Mouse (Mus musculus): Measurements from ENCODE around the gene C2cd3.

Gene C2cd3

GRCm38 (mm10) chr7:100407677-100408076 is 35.6 kb downstream of the C2cd3 start:
- no peak for DNase-seq (ENCODE audit: low spot score)

GRCm38 (mm10) chr7:100408684-100409083 is 36.7 kb downstream of the C2cd3 start:
- DNase-seq (ENCODE audit: low spot score): no peak

- DNase-seq (ENCODE audit: low spot score): no peak
Observed at GRCm38 (mm10) chr7:100425795-100426194, 53.8 kb downstream of the C2cd3 start.

- DNase-seq (ENCODE audit: low spot score): peak; percentile 18
Observed at GRCm38 (mm10) chr7:100429102-100429501, 57.1 kb downstream of the C2cd3 start.

GRCm38 (mm10) chr7:100429911-100430310 is 57.9 kb downstream of the C2cd3 start:
- DNase-seq (ENCODE audit: low spot score): no peak

GRCm38 (mm10) chr7:100431103-100431502 is 59.1 kb downstream of the C2cd3 start:
- DNase-seq (ENCODE audit: low spot score): no peak

GRCm38 (mm10) chr7:100433295-100433694 is 61.3 kb downstream of the C2cd3 start:
- DNase-seq (ENCODE audit: low spot score): no peak

GRCm38 (mm10) chr7:100443728-100444127 is 71.7 kb downstream of the C2cd3 start:
- no peak for DNase-seq (ENCODE audit: low spot score)

GRCm38 (mm10) chr7:100446271-100446670 is 74.2 kb downstream of the C2cd3 start:
- DNase-seq (ENCODE audit: low spot score): no peak

- DNase-seq (ENCODE audit: low spot score): no peak
Observed at GRCm38 (mm10) chr7:100448530-100448929, 76.5 kb downstream of the C2cd3 start.

GRCm38 (mm10) chr7:100448985-100449384 is 77.0 kb downstream of the C2cd3 start:
- DNase-seq (ENCODE audit: low spot score): no peak

- no peak for DNase-seq (ENCODE audit: low spot score)
Observed at GRCm38 (mm10) chr7:100458153-100458552, 86.1 kb downstream of the C2cd3 start.

- no peak for DNase-seq (ENCODE audit: low spot score)
Observed at GRCm38 (mm10) chr7:100459862-100460261, 87.8 kb downstream of the C2cd3 start.

- no peak for DNase-seq (ENCODE audit: low spot score)
Observed at GRCm38 (mm10) chr7:100461621-100462151, 89.7 kb downstream of the C2cd3 start.

- DNase-seq (ENCODE audit: low spot score): no peak
Observed at GRCm38 (mm10) chr7:100463194-100463593, 91.2 kb downstream of the C2cd3 start.

GRCm38 (mm10) chr7:100463757-100464156 is 91.7 kb downstream of the C2cd3 start:
- DNase-seq (ENCODE audit: low spot score): no peak

- DNase-seq (ENCODE audit: low spot score): no peak
Observed at GRCm38 (mm10) chr7:100464248-100464647, 92.2 kb downstream of the C2cd3 start.

GRCm38 (mm10) chr7:100465248-100465647 is 93.2 kb downstream of the C2cd3 start:
- DNase-seq (ENCODE audit: low spot score): no peak

GRCm38 (mm10) chr7:100465656-100466309 is 93.8 kb downstream of the C2cd3 start:
- peak; percentile 52 for DNase-seq (ENCODE audit: low spot score)

- no peak for DNase-seq (ENCODE audit: low spot score)
Observed at GRCm38 (mm10) chr7:100466781-100467510, 94.9 kb downstream of the C2cd3 start.

- DNase-seq (ENCODE audit: low spot score): no peak
Observed at GRCm38 (mm10) chr7:100468761-100469160, 96.7 kb downstream of the C2cd3 start.

- DNase-seq (ENCODE audit: low spot score): no peak
Observed at GRCm38 (mm10) chr7:100469502-100469901, 97.5 kb downstream of the C2cd3 start.

GRCm38 (mm10) chr7:100470796-100471406 is 98.9 kb downstream of the C2cd3 start:
- no peak for DNase-seq (ENCODE audit: low spot score)

Data from ovary, postnatal 10 days (tissue).